In the genomic region with DNA sequence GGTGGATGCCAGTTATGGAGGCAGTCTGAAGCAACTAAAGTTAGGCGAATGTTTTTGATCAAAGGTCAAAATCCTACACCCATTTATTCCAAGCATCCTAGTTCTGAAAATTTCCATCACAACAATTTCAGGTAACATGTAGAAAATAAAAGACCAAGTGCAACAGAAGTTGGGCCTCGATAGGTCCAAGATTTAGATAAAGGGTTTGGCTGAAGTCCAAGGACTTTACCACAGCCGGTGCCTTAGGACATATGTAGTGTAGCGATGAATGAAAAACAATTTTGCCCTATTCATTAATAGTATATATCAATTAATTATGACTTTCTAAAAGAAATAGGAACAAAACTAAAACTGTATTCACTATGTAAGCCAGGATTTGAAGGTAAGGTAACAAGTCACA, we compare ENCODE assay signal across 25 mouse cellular contexts.
A peak's percentile ranks its signal among the peaks of the same experiment; 100 is the strongest.
DNase-seq lines count a peak whose midpoint lies in the region; ATAC-seq and TF ChIP-seq lines count a peak whose summit lies in the region.
"Had no signal": no experiment of that assay in that cellular context is flagged by ENCODE, and none has a peak within 500 bp of the region (broad histone marks: within the 10 kb centered on the region; RNA-seq: fewer than 3 reads in every experiment).

No protein-coding gene starts in this region.

- H3K9me3 ChIP-seq in MEL (replicated peaks; ENCODE audit: insufficient read depth, low read length): no peaks in the 10 kb centered on the region
- no peaks in the 10 kb centered on the region for H3K9me3 ChIP-seq in intestine, embryonic 16.5 days (ENCODE audit: control insufficient read depth, low read length)
- H3K9me3 ChIP-seq: embryonic facial prominence, embryonic 10.5 days; embryonic facial prominence, embryonic 12.5 days; forebrain, embryonic 13.5 days; forebrain, embryonic 15.5 days; G1E had no signal

- TF ChIP-seq CTCF in MEL (IDR thresholded peaks at IDR 0.05 in 2 of 3, conservative IDR thresholded peaks at IDR 0.05 in 1 of 3; ENCODE audit: control insufficient read depth in 1 of 3, insufficient read depth in 1 of 3, low read depth in 2 of 3, low read length in 3 of 3, poor library complexity in 1 of 3, severe bottlenecking in 1 of 3): no peak

- H3K9ac ChIP-seq in MEL (ENCODE audit: control insufficient read depth, low read depth, low read length, poor library complexity, severe bottlenecking): no peak overlapping the region
- no peak overlapping the region for H3K9ac ChIP-seq in intestine, embryonic 16.5 days (ENCODE audit: low read depth, low read length)
- H3K9ac ChIP-seq: embryonic facial prominence, embryonic 12.5 days; forebrain, embryonic 13.5 days; forebrain, embryonic 15.5 days; forebrain, postnatal 0 days had no signal

- TF ChIP-seq EP300 in MEL (IDR thresholded peaks at IDR 0.05; ENCODE audit: low read depth in 1 of 2, low read length in 2 of 2): peak; percentile 77 to 79

- H3K27me3 ChIP-seq in MEL (ENCODE audit: control insufficient read depth in 1 of 2, insufficient read depth in 2 of 2, low read length in 2 of 2): no peaks in the 10 kb centered on the region
- H3K27me3 ChIP-seq in intestine, embryonic 16.5 days (replicated peaks; ENCODE audit: control insufficient read depth, insufficient read depth, low read length): no peaks in the 10 kb centered on the region
- H3K27me3 ChIP-seq: CH12.LX; embryonic facial prominence, embryonic 12.5 days; forebrain, embryonic 13.5 days; forebrain, embryonic 15.5 days; Patski had no signal

- peak; percentile 44; the same call in 1 of the 2 replicates for ATAC-seq in megakaryocyte progenitor cell, adult 5-6 weeks (replicated peaks; ENCODE audit: poor library complexity)
- ATAC-seq in intestine, embryonic 16.5 days: no peak
- ATAC-seq: activated CD4-positive, CD25-positive, alpha-beta regulatory T cell, adult 4 months; CD4-positive, CD25-positive, alpha-beta regulatory T cell, adult 4 months; forebrain, embryonic 13.5 days; forebrain, embryonic 15.5 days; forebrain, postnatal 0 days; Patski had no signal

- intact Hi-C loops in heart, postnatal 36 days (cut with DNase I): no loop called here

- H3K4me3 ChIP-seq in MEL (ENCODE audit: control insufficient read depth in 1 of 2, insufficient read depth in 1 of 2, low read depth in 2 of 2, low read length in 2 of 2): no peak overlapping the region
- no peak overlapping the region for H3K4me3 ChIP-seq in intestine, embryonic 16.5 days (ENCODE audit: low read length)
- H3K4me3 ChIP-seq: embryonic facial prominence, embryonic 10.5 days; embryonic facial prominence, embryonic 12.5 days; forebrain, embryonic 13.5 days; forebrain, embryonic 15.5 days had no signal

- WGBS in intestine, embryonic 16.5 days: 81% methylated on average over 4 of the region's 4 CpGs

- H3K27ac ChIP-seq in MEL (ENCODE audit: control insufficient read depth, low read depth, low read length): no peak overlapping the region; the same call in 1 of the 2 replicates
- no peak overlapping the region for H3K27ac ChIP-seq in intestine, embryonic 16.5 days (ENCODE audit: low read length)
- H3K27ac ChIP-seq: embryonic facial prominence, embryonic 10.5 days; embryonic facial prominence, embryonic 12.5 days; forebrain, embryonic 13.5 days; forebrain, embryonic 15.5 days had no signal

- H3K4me2 ChIP-seq in intestine, embryonic 16.5 days (ENCODE audit: low read depth, low read length): no peak overlapping the region
- H3K4me2 ChIP-seq: embryonic facial prominence, embryonic 12.5 days; forebrain, embryonic 13.5 days; forebrain, embryonic 15.5 days had no signal

- TF ChIP-seq RAD21 in MEL (IDR thresholded peaks at IDR 0.05; ENCODE audit: low read depth, low read length): no peak

- peaks cover 18 to 25% of the 10 kb centered on the region in 2 experiments for H3K4me1 ChIP-seq in MEL (ENCODE audit: control insufficient read depth in 1 of 2, insufficient read depth in 2 of 2, low read length in 2 of 2)
- H3K4me1 ChIP-seq in intestine, embryonic 16.5 days (ENCODE audit: control insufficient read depth, insufficient read depth, low read length): 0 out of 2 replicates have a peak, but pooled peaks cover 2% of the 10 kb centered on the region
- H3K4me1 ChIP-seq: embryonic facial prominence, embryonic 12.5 days; forebrain, embryonic 13.5 days; forebrain, embryonic 15.5 days had no signal

- no peaks in the 10 kb centered on the region for H3K79me2 ChIP-seq in MEL (ENCODE audit: control insufficient read depth, insufficient read depth, low read length, poor library complexity)

- DNase-seq in 416B (ENCODE audit: low read depth) (peak; percentile 18), MEL (ENCODE audit: low read depth, low spot score) (peak; percentile 79)
- no peak for DNase-seq in heart, adult 18-20 months
- no peak for DNase-seq in heart, postnatal 36 days
- DNase-seq: adrenal gland, adult 8-10 months; adrenal gland, postnatal 14 days; adrenal gland, postnatal 36 days; B cell, adult 2 months; cerebellum, adult 11-12 months; cerebellum, adult 2 months; cerebellum, adult 9-10 months; cerebellum, postnatal 10 days; cerebellum, postnatal 25 days; forebrain, postnatal 0 days had no signal

- TF ChIP-seq POLR2A in MEL (IDR thresholded peaks at IDR 0.05; ENCODE audit: control insufficient read depth in 1 of 2, insufficient read depth in 1 of 2, low read depth in 1 of 2, low read length in 2 of 2, poor library complexity in 1 of 2): no peak

- peaks cover 4 to 39% of the 10 kb centered on the region in 2 experiments; a peak in 3 of 4 replicates for H3K36me3 ChIP-seq in MEL (ENCODE audit: control insufficient read depth in 1 of 2, insufficient read depth in 2 of 2, low read length in 2 of 2)
- H3K36me3 ChIP-seq in intestine, embryonic 16.5 days (ENCODE audit: control insufficient read depth, insufficient read depth, low read length): no peaks in the 10 kb centered on the region
- H3K36me3 ChIP-seq: embryonic facial prominence, embryonic 10.5 days; embryonic facial prominence, embryonic 12.5 days; forebrain, embryonic 15.5 days had no signal

TF ChIP-seq in MEL, 35 proteins besides CTCF, POLR2A, EP300 and RAD21:
- no peak for TF ChIP-seq MXI1 (IDR thresholded peaks at IDR 0.05; ENCODE audit: low read depth, low read length)
- peak; percentile 83 for TF ChIP-seq TCF12 (IDR thresholded peaks at IDR 0.05; ENCODE audit: low read depth, low read length)
- TF ChIP-seq MYB (IDR thresholded peaks at IDR 0.05; ENCODE audit: low read depth, low read length): 0 out of 2 replicates have a peak, but pooled peaks have one; percentile 33
- peak; percentile 45; the same call in 1 of the 2 replicates for TF ChIP-seq ETS1 (IDR thresholded peaks at IDR 0.05; ENCODE audit: low read depth, low read length)
- peak; percentile 56 for TF ChIP-seq TAL1 (IDR thresholded peaks at IDR 0.05; ENCODE audit: low read length)
- 0 out of 2 replicates have a peak, but pooled peaks have one; percentile 36 for TF ChIP-seq MAZ (IDR thresholded peaks at IDR 0.05; ENCODE audit: low read depth, low read length)
- TF ChIP-seq RCOR1 (IDR thresholded peaks at IDR 0.05; ENCODE audit: low read depth, low read length): peak; percentile 64
- no peak for TF ChIP-seq ZMIZ1 (IDR thresholded peaks at IDR 0.05; ENCODE audit: low read depth, low read length)
- peak; percentile 82 for TF ChIP-seq GATA1 (IDR thresholded peaks at IDR 0.05; ENCODE audit: low read depth, low read length)
- no peak for TF ChIP-seq CHD1 (IDR thresholded peaks at IDR 0.05; ENCODE audit: low read depth, low read length)
- no peak for TF ChIP-seq USF1 (IDR thresholded peaks at IDR 0.05; ENCODE audit: low read depth, low read length)
- no peak for TF ChIP-seq UBTF (IDR thresholded peaks at IDR 0.05; ENCODE audit: borderline replicate concordance, insufficient read depth, low read depth, low read length)
TF ChIP-seq in MEL: peak in this region for 7.

Comparison
In these comparisons a context has a peak if more than half of its experiments do, and no peak if none do; other contexts are left out.
1. DNase-seq: peak in 416B (single experiment) and MEL (single experiment); none in heart, adult 18-20 months (0 of 2) and heart, postnatal 36 days (0 of 2).